Mouse (Mus musculus) C2C12 (cell line): Measurements from ENCODE around the gene Hrc.

Source experiments
- CTCF ChIP-seq: IDR thresholded peaks from one replicate; pipeline ENCODE4 v1.5.1; 2011; ENCODE audit not compliant: control insufficient read depth, insufficient read depth, insufficient read length
- MYOD1 ChIP-seq: IDR thresholded peaks from one replicate; pipeline ENCODE4 v1.6.1; 2011; ENCODE audit warnings: low read depth; ENCODE audit not compliant: control insufficient read depth, insufficient read length
- MYOG ChIP-seq: IDR thresholded peaks from one replicate; pipeline ENCODE4 v1.6.1; 2011; ENCODE audit not compliant: control insufficient read depth, insufficient read length; ENCODE audit errors: extremely low read depth
- USF1 ChIP-seq: IDR thresholded peaks from one replicate; pipeline ENCODE4 v1.6.1; 2011; ENCODE audit warnings: low read depth, mild to moderate bottlenecking, control low read depth, moderate library complexity

DNA sequence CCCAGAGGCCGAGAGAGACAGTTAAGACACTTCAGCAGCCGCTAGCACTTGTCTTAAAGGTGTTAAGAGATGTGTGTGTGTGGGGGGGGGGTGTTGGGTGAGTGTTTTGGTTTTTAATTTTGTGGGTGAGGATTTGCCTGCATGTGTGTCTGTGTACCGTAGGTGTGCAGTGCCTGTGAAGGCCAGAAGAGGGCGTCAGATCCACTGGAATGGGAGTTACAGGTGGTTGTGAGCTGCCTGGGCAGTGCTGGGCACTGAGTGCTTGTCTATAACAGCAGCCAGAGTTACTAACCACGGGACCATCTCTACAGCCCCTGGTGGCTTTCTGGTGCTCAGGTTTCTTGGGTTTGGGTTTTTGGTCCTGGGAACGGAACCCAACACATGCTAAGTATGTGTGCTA is 3.6 kb upstream of the Hrc start:
- TF ChIP-seq CTCF (no peak), MYOD1 (no peak), USF1 (no peak), MYOG (no peak)
